Mouse (Mus musculus) CH12.LX (cell line): ENCODE results near the gene Brip1. TPM values are rescaled to one million over a fixed set of nuclear protein-coding genes. Genes with fewer than 3 reads are reported as not detected.

Source experiments
- DNase-seq: peaks from one replicate; pipeline ENCODE4 v3.0.0-alpha.2; 2013; ENCODE audit errors: extremely low read depth
- H3K27ac ChIP-seq: 2 replicates; pipeline ENCODE4 v1.5.1; 2012; ENCODE audit warnings: low read depth, mild to moderate bottlenecking, control low read depth, moderate library complexity; ENCODE audit not compliant: insufficient read depth
- H3K27me3 ChIP-seq: replicated peaks from 2 replicates; pipeline ENCODE3; 2012; ENCODE audit warnings: inconsistent platforms
- H3K36me3 ChIP-seq, 2 experiments: replicated peaks in 1 of 2; 2 replicates each; pipeline versions ENCODE3 to v1.6.1; 2012; ENCODE audit warnings: inconsistent platforms in 1 of 2, low read length in 1 of 2, mild to moderate bottlenecking in 1 of 2, mixed read lengths in 1 of 2, moderate library complexity in 1 of 2; ENCODE audit not compliant: control insufficient read depth in 1 of 2, insufficient read depth in 1 of 2
- H3K4me1 ChIP-seq, 2 experiments: 2 replicates each; pipeline ENCODE4 v1.6.1; 2012; ENCODE audit warnings: inconsistent platforms in 1 of 2, moderate library complexity in 1 of 2; ENCODE audit not compliant: insufficient read depth in 2 of 2, control insufficient read depth in 1 of 2
- H3K4me2 ChIP-seq: 2 replicates; pipeline ENCODE4 v1.6.1; 2012; ENCODE audit warnings: low read depth, mild to moderate bottlenecking, control low read depth; ENCODE audit not compliant: poor library complexity, insufficient read depth, severe bottlenecking
- H3K4me3 ChIP-seq, 3 experiments: fragments of 150-350 bp in 1 of 3; sonication (generic) in 1 of 3; replicated peaks in 1 of 3; 2 replicates each; pipeline versions ENCODE3 to v1.5.1; 2011 to 2012; ENCODE audit warnings: low read depth in 2 of 3, low read length in 2 of 3, mild to moderate bottlenecking in 2 of 3, moderate library complexity in 2 of 3, control low read depth in 1 of 3, improper control_type of control experiment in 1 of 3, inconsistent platforms in 1 of 3, mixed read lengths in 1 of 3; ENCODE audit not compliant: poor library complexity in 1 of 3
- H3K79me2 ChIP-seq: replicated peaks from 2 replicates; pipeline ENCODE4 v1.6.1; 2012; ENCODE audit warnings: mild to moderate bottlenecking, moderate library complexity; ENCODE audit not compliant: control insufficient read depth, poor library complexity, insufficient read depth, severe bottlenecking; ENCODE audit errors: extremely low read depth
- H3K9ac ChIP-seq: 2 replicates; pipeline ENCODE4 v1.6.1; 2012; ENCODE audit warnings: low read depth, mild to moderate bottlenecking, control low read depth, moderate library complexity; ENCODE audit not compliant: insufficient read depth
- H3K9me3 ChIP-seq: replicated peaks from 2 replicates; pipeline ENCODE3; 2012; ENCODE audit warnings: low read length, inconsistent platforms, mixed read lengths
- IRF4 ChIP-seq: IDR thresholded peaks from 2 replicates; pipeline ENCODE4 v1.6.1; 2014; ENCODE audit warnings: low read depth, mild to moderate bottlenecking, inconsistent platforms, low read length, improper control_type of control experiment
- MEF2A ChIP-seq: IDR thresholded peaks from 2 replicates; pipeline ENCODE4 v1.6.1; 2014; ENCODE audit warnings: low read depth, mild to moderate bottlenecking, inconsistent platforms, low read length, improper control_type of control experiment, borderline replicate concordance
- MXI1 ChIP-seq: IDR thresholded peaks from 2 replicates; pipeline ENCODE4 v1.6.1; 2011; ENCODE audit warnings: mild to moderate bottlenecking, low read depth, low read length, improper control_type of control experiment
- NELFE ChIP-seq: IDR thresholded peaks from 2 replicates; pipeline ENCODE4 v1.6.1; 2011; ENCODE audit warnings: low read depth, low read length, improper control_type of control experiment
- RCOR1 ChIP-seq: conservative IDR thresholded peaks from 2 replicates; pipeline ENCODE4 v1.6.1; 2012; ENCODE audit warnings: low read depth, mild to moderate bottlenecking, inconsistent platforms, low read length, improper control_type of control experiment
- TBP ChIP-seq: conservative IDR thresholded peaks from 2 replicates; pipeline ENCODE4 v1.6.1; 2011; ENCODE audit warnings: low read depth, low read length, improper control_type of control experiment
- TCF12 ChIP-seq: IDR thresholded peaks from 2 replicates; pipeline ENCODE4 v1.6.1; 2014; ENCODE audit warnings: low read depth, mild to moderate bottlenecking, inconsistent platforms, low read length, improper control_type of control experiment
- USF1 ChIP-seq: IDR thresholded peaks from 2 replicates; pipeline ENCODE4 v1.6.1; 2014; ENCODE audit warnings: low read depth, mild to moderate bottlenecking, inconsistent platforms, low read length, improper control_type of control experiment
- dilution Hi-C: fragments of 300-500 bp; cut with MboI; formaldehyde crosslinking; loops from 2 replicates; pipeline ENCODE4 v1.14.3; 2020; ENCODE audit warnings: low sequenced_read_pairs; ENCODE audit not compliant: extremely low pct_unique_long_range_greater_than_20kb, extremely low pct_ligation_motif_present
- in situ Hi-C: fragments of 300-500 bp; cut with MboI; formaldehyde crosslinking; loops from 3 replicates; pipeline ENCODE4 v1.14.3; 2019; ENCODE audit warnings: low sequenced_read_pairs, low pct_ligation_motif_present, low pct_unique_long_range_greater_than_20kb, mixed read lengths
- polyA plus RNA-seq: library from polyadenylated mRNA; unstranded; fragments of >175 nt; gene quantifications from 2 replicates; pipeline ENCODE4 v1.2.1, GENCODE M21; 2012; ENCODE audit warnings: low read depth; ENCODE audit not compliant: insufficient read length
- total RNA-seq, 2 experiments: library from RNA; depleted of rRNA; stranded (reverse); fragments of 300-350 nt in 1 of 2; fragments of >200 nt in 1 of 2; gene quantifications; 2 replicates each; pipeline ENCODE4 v1.2.3; 2012 to 2014

The Brip1 gene
- total and polyA plus RNA-seq, 3 experiments: 21.1 to 26.1 (median 24.9) TPM

DNA sequence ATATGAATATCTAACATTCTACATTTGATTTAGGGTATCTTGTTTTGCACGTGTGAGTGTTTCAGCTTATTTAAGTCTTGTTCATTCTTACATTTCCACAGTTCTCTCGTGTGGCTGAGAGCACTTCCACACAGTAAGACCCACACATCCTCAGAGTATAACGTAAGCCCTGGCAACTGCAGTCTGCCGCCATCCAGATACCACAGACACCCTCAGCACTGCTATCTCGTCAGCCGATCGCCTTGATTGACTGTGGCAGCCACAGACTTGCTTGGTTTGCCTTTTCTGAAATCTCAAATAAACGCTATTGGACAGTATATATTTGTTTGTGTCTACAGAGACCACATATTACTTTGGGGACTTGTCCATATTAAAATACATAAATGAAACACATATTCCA, 123.0 kb downstream of the Brip1 start:
- H3K4me3 ChIP-seq: no peak overlapping the region
- no peak for TF ChIP-seq RCOR1
- H3K9ac ChIP-seq: no peak overlapping the region
- dilution Hi-C loops: no loop called here
- H3K4me2 ChIP-seq: no peak overlapping the region
- no peak overlapping the region for H3K27ac ChIP-seq
- H3K4me1 ChIP-seq: peaks cover 3 to 6% of the 10 kb centered on the region in 2 experiments; a peak in 3 of 4 replicates
- peaks cover 7% of the 10 kb centered on the region for H3K9me3 ChIP-seq
- DNase-seq: no peak
- peaks cover 28 to 61% of the 10 kb centered on the region in 2 experiments for H3K36me3 ChIP-seq
- no peaks in the 10 kb centered on the region for H3K27me3 ChIP-seq
- H3K79me2 ChIP-seq: no peaks in the 10 kb centered on the region
- in situ Hi-C loops: no loop called here

DNA sequence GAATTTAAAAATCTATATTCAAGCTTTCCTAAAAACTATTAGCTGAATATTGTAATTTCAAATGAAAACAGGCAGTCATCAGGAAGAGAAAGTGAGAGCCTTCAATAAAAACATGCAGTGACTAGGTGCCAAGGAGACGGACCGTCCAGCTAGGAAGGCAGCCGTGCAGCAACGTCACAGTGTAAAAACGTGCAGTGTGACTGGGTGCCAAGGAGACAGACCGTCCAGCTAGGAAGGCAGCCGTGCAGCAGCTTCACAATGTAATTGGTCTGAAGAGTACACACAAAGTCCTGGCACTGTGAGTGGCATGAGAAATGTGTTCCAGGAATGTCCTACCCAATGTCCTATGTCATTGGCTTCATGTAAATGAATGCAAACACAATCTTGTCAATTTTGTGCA, 124.0 kb downstream of the Brip1 start:
- Histone ChIP-seq H3K9ac (no peak overlapping the region), H3K27ac (no peak overlapping the region), H3K36me3 (peaks cover 24 to 62% of the 10 kb centered on the region in 2 experiments), H3K79me2 (no peaks in the 10 kb centered on the region), H3K4me1 (peaks cover 3 to 6% of the 10 kb centered on the region in 2 experiments; a peak in 3 of 4 replicates), H3K4me2 (no peak overlapping the region), H3K9me3 (peaks cover 7% of the 10 kb centered on the region), H3K4me3 (no peak overlapping the region), H3K27me3 (no peaks in the 10 kb centered on the region)
- in situ Hi-C loops: no loop called here
- no peak for TF ChIP-seq NELFE
- TF ChIP-seq TCF12: no peak
- no peak for TF ChIP-seq TBP
- no peak for TF ChIP-seq MEF2A
- no peak for TF ChIP-seq MXI1
- no peak for DNase-seq
- dilution Hi-C loops: no loop called here

DNA sequence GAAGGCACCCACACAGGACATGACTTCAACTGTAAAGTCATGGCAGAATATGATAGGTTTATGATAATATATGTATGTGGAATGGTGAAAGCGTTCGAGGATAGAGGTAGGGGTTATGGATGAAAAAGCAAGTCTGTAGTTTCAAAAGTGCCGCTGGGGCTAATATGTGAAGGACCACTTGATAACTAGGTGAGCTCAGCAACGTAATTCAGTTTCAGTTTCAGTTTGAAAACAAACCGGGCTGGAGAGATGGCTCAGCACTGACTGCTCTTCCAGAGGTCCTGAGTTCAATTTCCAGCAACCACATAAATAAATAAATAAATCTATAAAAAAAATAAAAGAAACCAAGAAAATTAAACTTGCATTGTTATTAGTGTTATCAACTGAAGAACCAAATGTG, 124.6 kb downstream of the Brip1 start:
- Histone ChIP-seq H3K27me3 (no peaks in the 10 kb centered on the region), H3K9me3 (peaks cover 7% of the 10 kb centered on the region), H3K4me2 (peak overlapping the region; percentile 69), H3K79me2 (no peaks in the 10 kb centered on the region), H3K9ac (no peak overlapping the region), H3K4me3 (no peak overlapping the region), H3K4me1 (peaks cover 3 to 6% of the 10 kb centered on the region in 2 experiments; a peak in 3 of 4 replicates), H3K27ac (no peak overlapping the region), H3K36me3 (peaks cover 26 to 63% of the 10 kb centered on the region in 2 experiments)
- dilution Hi-C loops: no loop called here
- in situ Hi-C loops: no loop called here
- DNase-seq: peak; percentile 51
- TF ChIP-seq USF1 (no peak), IRF4 (peak; percentile 55; the same call in 1 of the 2 replicates)
